Mouse (Mus musculus) megakaryocyte, embryonic 14.5 days (primary cell): ENCODE measurements around the gene Prlh. TPM values are rescaled to one million over a fixed set of nuclear protein-coding genes. Genes with fewer than 3 reads are reported as not detected.

Experiments used
- H3K27me3 ChIP-seq: replicated peaks from 2 replicates; pipeline ENCODE3; 2012; ENCODE audit warnings: inconsistent platforms
- H3K36me3 ChIP-seq: replicated peaks from 2 replicates; pipeline ENCODE3; 2012; ENCODE audit warnings: low read length, inconsistent platforms, mixed read lengths
- H3K4me1 ChIP-seq: 2 replicates; pipeline ENCODE4 v1.6.1; 2012; ENCODE audit warnings: inconsistent platforms
- H3K4me3 ChIP-seq: replicated peaks from 2 replicates; pipeline ENCODE3; 2012; ENCODE audit warnings: moderate library complexity, mild to moderate bottlenecking, inconsistent platforms
- H3K9me3 ChIP-seq: 2 replicates; pipeline ENCODE4 v1.6.1; 2012; ENCODE audit warnings: inconsistent platforms
- FLI1 ChIP-seq: IDR thresholded peaks from 2 replicates; pipeline ENCODE4 v1.6.1; 2012; ENCODE audit warnings: low read length, inconsistent platforms, mixed read lengths
- GATA1 ChIP-seq: IDR thresholded peaks from 3 replicates; pipeline ENCODE4 v1.6.1; 2012; ENCODE audit warnings: mixed read lengths, low read length, inconsistent platforms, borderline replicate concordance
- polyA plus RNA-seq: library from polyadenylated mRNA; stranded (reverse); fragments of >175 nt; gene quantifications from 2 replicates; pipeline ENCODE4 v1.2.3, GENCODE M21; 2012; ENCODE audit warnings: low replicate concordance; ENCODE audit not compliant: insufficient read depth

The Prlh gene
- polyA plus RNA-seq, 1 experiment: not detected

GRCm38 (mm10) chr1:90998891-90999611, 46.1 kb downstream of the Prlh start:
- TF ChIP-seq FLI1: no peak
- no peak for TF ChIP-seq GATA1
- Histone ChIP-seq H3K27me3 (peaks cover 46% of the 10 kb centered on the region), H3K36me3 (peaks cover 10% of the 10 kb centered on the region), H3K9me3 (peaks cover 11% of the 10 kb centered on the region), H3K4me3 (peak overlapping the region; percentile 97), H3K4me1 (peaks cover 68% of the 10 kb centered on the region)

- H3K27me3 ChIP-seq: peaks cover 46% of the 10 kb centered on the region
- peaks cover 11% of the 10 kb centered on the region for H3K9me3 ChIP-seq
- H3K36me3 ChIP-seq: peaks cover 10% of the 10 kb centered on the region
- H3K4me3 ChIP-seq: peak overlapping the region; percentile 97
- TF ChIP-seq GATA1 (no peak), FLI1 (no peak)
- peaks cover 68% of the 10 kb centered on the region for H3K4me1 ChIP-seq
These were observed 47.1 kb downstream of the Prlh start for GRCm38 (mm10) chr1:90999911-91000601.

GRCm38 (mm10) chr1:91001101-91001500, 48.2 kb downstream of the Prlh start:
- Histone ChIP-seq H3K36me3 (peaks cover 10% of the 10 kb centered on the region), H3K4me3 (peak overlapping the region; percentile 7), H3K9me3 (peaks cover 7% of the 10 kb centered on the region), H3K4me1 (peaks cover 71% of the 10 kb centered on the region), H3K27me3 (peaks cover 45% of the 10 kb centered on the region)
- TF ChIP-seq FLI1 (no peak), GATA1 (no peak)

GRCm38 (mm10) chr1:91001871-91002539, 49.1 kb downstream of the Prlh start:
- H3K4me1 ChIP-seq: peaks cover 75% of the 10 kb centered on the region
- no peak for TF ChIP-seq FLI1
- no peak for TF ChIP-seq GATA1
- H3K4me3 ChIP-seq: no peak overlapping the region
- no peaks in the 10 kb centered on the region for H3K9me3 ChIP-seq
- H3K36me3 ChIP-seq: peaks cover 10% of the 10 kb centered on the region
- peaks cover 42% of the 10 kb centered on the region for H3K27me3 ChIP-seq

GRCm38 (mm10) chr1:91002641-91003040, 49.7 kb downstream of the Prlh start:
- Histone ChIP-seq H3K4me3 (no peak overlapping the region), H3K36me3 (peaks cover 10% of the 10 kb centered on the region), H3K9me3 (no peaks in the 10 kb centered on the region), H3K27me3 (peaks cover 35% of the 10 kb centered on the region), H3K4me1 (peaks cover 69% of the 10 kb centered on the region)
- TF ChIP-seq GATA1: no peak
- TF ChIP-seq FLI1: no peak

Other genes starting within 250 kb of the Prlh start
- not detected in 2 replicates for gene Col6a3, start 109.1 kb upstream of the Prlh start, polyA plus RNA-seq
- gene Mlph, start 38.0 kb upstream of the Prlh start, polyA plus RNA-seq: not detected in 2 replicates
- 3.4 TPM in 1 of 2 replicates, not detected in the other for gene Rab17, start 16.6 kb downstream of the Prlh start, polyA plus RNA-seq
- gene Lrrfip1, start 45.6 kb downstream of the Prlh start, polyA plus RNA-seq: 1.9 and 12.2 TPM in 2 replicates
- 0.07 TPM in 1 of 2 replicates, not detected in the other for gene Rbm44, start 192.0 kb downstream of the Prlh start, polyA plus RNA-seq
- 2.9 and 16.0 TPM in 2 replicates for gene Ramp1, start 226.7 kb downstream of the Prlh start, polyA plus RNA-seq